Mouse (Mus musculus) hindbrain, embryonic 14.5 days (tissue): ENCODE measurements around the gene Rnf169. TPM values are rescaled to one million over a fixed set of nuclear protein-coding genes. Genes with fewer than 3 reads are reported as not detected.
A peak's percentile ranks its signal among the peaks of the same experiment; 100 is the strongest.

ENCODE experiments used
- ATAC-seq: fragments of 200-750 bp; cut with Nextera tagmentation; 2 replicates; pipeline ENCODE4 v1.8.0; 2017; ENCODE audit warnings: moderate number of reproducible peaks, mild to moderate bottlenecking, moderate TSS enrichment, moderate library complexity; ENCODE audit not compliant: low FRiP score
- DNase-seq: peaks from one replicate; pipeline ENCODE4 v3.0.0-alpha.2; 2015; ENCODE audit warnings: low spot score
- H3K27ac ChIP-seq: fragments of 300-500 bp; sonication (generic); 2 replicates; pipeline ENCODE4 v1.5.1; 2014; ENCODE audit warnings: mild to moderate bottlenecking, moderate library complexity
- H3K27me3 ChIP-seq: fragments of 300-500 bp; sonication (generic); 2 replicates; pipeline ENCODE4 v1.6.1; 2014; ENCODE audit warnings: mild to moderate bottlenecking, low read length, mixed read lengths; ENCODE audit not compliant: control insufficient read depth, insufficient read depth
- H3K36me3 ChIP-seq: fragments of 300-500 bp; sonication (generic); replicated peaks from 2 replicates; pipeline ENCODE4 v1.6.1; 2014; ENCODE audit not compliant: control insufficient read depth, insufficient read depth
- H3K4me1 ChIP-seq: fragments of 300-500 bp; sonication (generic); replicated peaks from 2 replicates; pipeline ENCODE4 v1.6.1; 2014; ENCODE audit warnings: antibody characterized with exemption, low read length, mixed read lengths; ENCODE audit not compliant: control insufficient read depth, insufficient read depth
- H3K4me2 ChIP-seq: fragments of 300-500 bp; sonication (generic); replicated peaks from 2 replicates; pipeline ENCODE4 v1.6.1; 2014; ENCODE audit warnings: mild to moderate bottlenecking, moderate library complexity
- H3K4me3 ChIP-seq: fragments of 300-500 bp; sonication (generic); replicated peaks from 2 replicates; pipeline ENCODE4 v1.5.1; 2014; ENCODE audit warnings: mild to moderate bottlenecking, low read length
- H3K9ac ChIP-seq: fragments of 300-500 bp; sonication (generic); 2 replicates; pipeline ENCODE4 v1.6.1; 2014
- H3K9me3 ChIP-seq: fragments of 300-500 bp; sonication (generic); 2 replicates; pipeline ENCODE4 v1.6.1; 2016; ENCODE audit warnings: low read length; ENCODE audit not compliant: control insufficient read depth
- WGBS: fragments of 180-500 bp; shearing (Covaris S2); extraction: QIAGEN DNeasy Blood & Tissue Kit; methylation state at CpG from one replicate; pipeline ENCODE4 v1.1.7; 2014; 5-methylcytosine and 5-hydroxymethylcytosine counted together
- polyA plus RNA-seq: library from polyadenylated mRNA; unstranded; fragments of >200 nt; fragmentation: Nextera tagmentation; extraction: Ambion mirVana; gene quantifications from 2 replicates; pipeline ENCODE4 v1.2.1, GENCODE M21; 2014

Gene Rnf169
- polyA plus RNA-seq, 1 experiment from 2014 or later = 5.3 TPM

- H3K27me3 ChIP-seq = no peaks in the 10 kb centered on the region
- H3K4me3 ChIP-seq = no peak overlapping the region
- H3K9me3 ChIP-seq = no peaks in the 10 kb centered on the region
- H3K9ac ChIP-seq = no peak overlapping the region
- H3K36me3 ChIP-seq = peaks cover 57% of the 10 kb centered on the region
- ATAC-seq = no peak
- no peak for DNase-seq
- WGBS = 100% methylated on average over 1 of the region's 1 CpGs
- no peak overlapping the region for H3K4me2 ChIP-seq
- H3K4me1 ChIP-seq = no peaks in the 10 kb centered on the region
- no peak overlapping the region for H3K27ac ChIP-seq
These were observed 39.6 kb downstream of the Rnf169 start for GRCm38 (mm10) chr7:99940669-99941068.

GRCm38 (mm10) chr7:99935758-99936157 is 44.5 kb downstream of the Rnf169 start:
- no peak overlapping the region for H3K4me2 ChIP-seq
- H3K9ac ChIP-seq = no peak overlapping the region
- ATAC-seq (no peak), DNase-seq (no peak)
- H3K27ac ChIP-seq = no peak overlapping the region
- WGBS = 87% methylated on average over 1 of the region's 1 CpGs
- H3K4me3 ChIP-seq = no peak overlapping the region
- H3K4me1 ChIP-seq = no peaks in the 10 kb centered on the region
- H3K9me3 ChIP-seq = no peaks in the 10 kb centered on the region
- peaks cover 35% of the 10 kb centered on the region for H3K36me3 ChIP-seq
- no peaks in the 10 kb centered on the region for H3K27me3 ChIP-seq

DNA sequence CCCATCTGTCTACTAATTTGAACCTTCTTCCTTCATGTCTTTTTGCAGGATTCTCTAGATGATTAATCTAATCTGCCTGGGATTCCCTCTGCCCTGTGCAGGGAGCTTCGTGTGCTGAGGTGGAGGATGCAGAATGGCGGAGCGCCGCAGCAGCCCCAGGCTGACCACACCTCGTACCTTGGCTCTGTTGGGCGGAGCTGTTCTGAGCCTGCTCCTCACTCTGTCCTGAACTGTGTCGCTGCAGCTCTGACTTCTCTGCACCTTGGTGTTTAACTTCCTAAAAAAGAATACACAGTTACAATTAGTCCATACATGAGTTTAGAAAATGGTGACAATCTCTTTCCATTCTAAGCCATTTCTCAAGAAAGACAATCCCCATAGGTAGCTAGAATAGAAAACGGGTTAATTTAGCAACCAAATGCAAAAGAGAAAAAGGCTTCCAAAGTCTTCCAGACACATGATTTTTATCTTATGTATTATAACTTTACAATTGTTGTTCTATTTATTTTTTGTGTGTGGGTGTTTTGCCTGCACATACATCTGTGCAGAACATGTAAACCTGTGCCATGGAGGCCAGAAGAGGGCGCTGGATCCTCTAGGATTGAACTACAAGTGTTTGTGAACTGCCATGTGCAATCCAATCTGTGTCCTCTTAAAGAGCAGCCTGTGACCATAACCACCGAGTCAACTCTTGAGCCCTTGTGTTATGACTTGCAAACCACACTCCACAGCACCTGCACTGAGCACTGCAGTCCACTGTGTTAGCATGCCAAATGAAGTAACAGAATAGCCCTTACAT is 53.1 kb downstream of the Rnf169 start:
- WGBS = 79% methylated on average over 10 of the region's 10 CpGs
- H3K4me1 ChIP-seq = no peaks in the 10 kb centered on the region
- no peak overlapping the region for H3K4me2 ChIP-seq
- H3K4me3 ChIP-seq = no peak overlapping the region
- H3K27ac ChIP-seq = no peak overlapping the region
- H3K36me3 ChIP-seq = peaks cover 44% of the 10 kb centered on the region
- no peaks in the 10 kb centered on the region for H3K9me3 ChIP-seq
- H3K9ac ChIP-seq = no peak overlapping the region
- no peaks in the 10 kb centered on the region for H3K27me3 ChIP-seq
- no peak for ATAC-seq
- DNase-seq = peak; percentile 68

GRCm38 (mm10) chr7:99920416-99920815 is 59.8 kb downstream of the Rnf169 start:
- no peak overlapping the region for H3K4me2 ChIP-seq
- no peak overlapping the region for H3K9ac ChIP-seq
- no peak overlapping the region for H3K27ac ChIP-seq
- DNase-seq = no peak
- ATAC-seq = no peak
- H3K9me3 ChIP-seq = no peaks in the 10 kb centered on the region
- peaks cover 37% of the 10 kb centered on the region for H3K36me3 ChIP-seq
- peaks cover 5% of the 10 kb centered on the region; the same call in 1 of the 2 replicates for H3K27me3 ChIP-seq
- H3K4me1 ChIP-seq = peaks cover 13% of the 10 kb centered on the region
- H3K4me3 ChIP-seq = no peak overlapping the region
- WGBS = 85% methylated on average over 2 of the region's 2 CpGs

- Histone ChIP-seq H3K36me3 (peaks cover 33% of the 10 kb centered on the region), H3K27ac (no peak overlapping the region), H3K4me3 (no peak overlapping the region), H3K4me2 (no peak overlapping the region), H3K9me3 (no peaks in the 10 kb centered on the region), H3K4me1 (peaks cover 13% of the 10 kb centered on the region), H3K27me3 (peaks cover 5% of the 10 kb centered on the region; the same call in 1 of the 2 replicates), H3K9ac (no peak overlapping the region)
- DNase-seq (no peak), ATAC-seq (no peak)
- WGBS = 96% methylated on average over 6 of the region's 6 CpGs
These were observed 60.3 kb downstream of the Rnf169 start for GRCm38 (mm10) chr7:99919971-99920370.

DNA sequence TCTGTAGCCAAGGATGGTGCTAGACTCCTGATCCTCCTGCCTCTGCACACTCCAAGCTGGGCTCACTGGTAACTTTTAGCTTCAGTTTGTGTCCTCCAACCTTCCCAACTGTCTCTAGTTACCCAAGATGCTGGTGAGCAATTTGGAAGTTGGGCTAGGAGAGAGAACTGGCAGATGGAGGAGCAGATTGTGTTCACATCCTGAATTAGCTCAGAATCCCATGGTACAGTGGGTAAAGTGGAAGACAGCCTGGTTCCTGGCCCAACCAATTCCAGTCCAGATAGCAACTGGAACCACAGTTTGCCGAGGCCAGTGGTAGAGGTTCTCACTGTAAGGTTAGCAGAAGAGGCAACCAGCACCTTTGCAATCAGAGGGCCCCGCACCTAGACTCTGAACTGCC is 61.1 kb downstream of the Rnf169 start:
- H3K27ac ChIP-seq = no peak overlapping the region
- peaks cover 13% of the 10 kb centered on the region for H3K4me1 ChIP-seq
- H3K9me3 ChIP-seq = no peaks in the 10 kb centered on the region
- H3K9ac ChIP-seq = no peak overlapping the region
- WGBS = 94% methylated on average over 2 of the region's 2 CpGs
- ATAC-seq (no peak), DNase-seq (no peak)
- peaks cover 5% of the 10 kb centered on the region; the same call in 1 of the 2 replicates for H3K27me3 ChIP-seq
- H3K4me3 ChIP-seq = no peak overlapping the region
- H3K36me3 ChIP-seq = peaks cover 24% of the 10 kb centered on the region
- H3K4me2 ChIP-seq = no peak overlapping the region

DNA sequence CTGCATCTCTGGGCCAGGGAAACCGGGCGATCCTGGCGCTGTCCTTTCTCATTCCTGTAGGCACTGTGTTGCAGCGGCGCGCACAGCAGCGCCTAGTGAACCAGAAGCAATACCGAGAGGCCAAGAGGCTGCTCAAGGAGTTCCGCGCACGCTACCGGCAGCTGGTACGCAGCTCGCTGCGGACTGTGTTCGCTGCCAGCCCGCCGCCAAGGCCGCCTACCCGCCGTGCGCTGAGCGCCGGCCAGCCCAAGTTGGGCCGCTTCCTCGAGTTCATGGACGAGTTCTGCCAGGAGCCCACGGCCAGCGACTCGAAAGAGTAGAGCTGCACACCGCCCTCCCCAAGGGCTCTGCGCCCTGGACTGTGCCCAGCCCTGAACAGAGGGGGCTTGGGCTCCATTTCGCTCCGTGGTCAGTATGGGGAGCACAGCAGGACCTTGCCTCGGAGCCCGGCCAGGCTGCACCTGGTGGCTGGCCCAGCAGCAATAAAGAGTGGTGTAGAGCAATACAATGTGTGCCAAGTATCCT is 62.9 kb downstream of the Rnf169 start:
- DNase-seq = peak; percentile 60
- Histone ChIP-seq H3K4me2 (peak overlapping the region; percentile 69), H3K9me3 (no peaks in the 10 kb centered on the region), H3K36me3 (peaks cover 9% of the 10 kb centered on the region; the same call in 1 of the 2 replicates), H3K4me1 (peaks cover 13% of the 10 kb centered on the region), H3K9ac (peak overlapping the region; percentile 10), H3K4me3 (peak overlapping the region; percentile 26), H3K27me3 (peaks cover 5% of the 10 kb centered on the region; the same call in 1 of the 2 replicates), H3K27ac (no peak overlapping the region)
- peak; percentile 59 for ATAC-seq
- 1% methylated on average over 31 of the region's 36 CpGs for WGBS

GRCm38 (mm10) chr7:99916741-99917319 is 63.4 kb downstream of the Rnf169 start:
- Histone ChIP-seq H3K4me1 (peaks cover 13% of the 10 kb centered on the region), H3K9ac (peak overlapping the region; percentile 10), H3K4me2 (peak overlapping the region; percentile 69), H3K4me3 (peak overlapping the region; percentile 26), H3K27ac (no peak overlapping the region), H3K27me3 (peaks cover 5% of the 10 kb centered on the region; the same call in 1 of the 2 replicates), H3K9me3 (no peaks in the 10 kb centered on the region), H3K36me3 (peaks cover 7% of the 10 kb centered on the region; the same call in 1 of the 2 replicates)
- peak; percentile 59 for DNase-seq
- 6% methylated on average over 22 of the region's 22 CpGs for WGBS
- ATAC-seq = peak; percentile 38

- Histone ChIP-seq H3K4me1 (peaks cover 13% of the 10 kb centered on the region), H3K27ac (no peak overlapping the region), H3K27me3 (peaks cover 5% of the 10 kb centered on the region; the same call in 1 of the 2 replicates), H3K9ac (no peak overlapping the region), H3K4me3 (no peak overlapping the region), H3K36me3 (no peaks in the 10 kb centered on the region), H3K9me3 (no peaks in the 10 kb centered on the region), H3K4me2 (no peak overlapping the region)
- DNase-seq (no peak), ATAC-seq (no peak)
- 87% methylated on average over 2 of the region's 2 CpGs for WGBS
These were observed 64.7 kb downstream of the Rnf169 start for GRCm38 (mm10) chr7:99915511-99915910.
